Mouse (Mus musculus): Measurements from ENCODE around the gene 1810013L24Rik. TPM values are rescaled to one million over a fixed set of nuclear protein-coding genes. Genes with fewer than 3 reads are reported as not detected.

The 1810013L24Rik gene
- total and polyA plus RNA-seq, 2 experiments from 2014 or later = 15.0 to 39.8 TPM

DNA sequence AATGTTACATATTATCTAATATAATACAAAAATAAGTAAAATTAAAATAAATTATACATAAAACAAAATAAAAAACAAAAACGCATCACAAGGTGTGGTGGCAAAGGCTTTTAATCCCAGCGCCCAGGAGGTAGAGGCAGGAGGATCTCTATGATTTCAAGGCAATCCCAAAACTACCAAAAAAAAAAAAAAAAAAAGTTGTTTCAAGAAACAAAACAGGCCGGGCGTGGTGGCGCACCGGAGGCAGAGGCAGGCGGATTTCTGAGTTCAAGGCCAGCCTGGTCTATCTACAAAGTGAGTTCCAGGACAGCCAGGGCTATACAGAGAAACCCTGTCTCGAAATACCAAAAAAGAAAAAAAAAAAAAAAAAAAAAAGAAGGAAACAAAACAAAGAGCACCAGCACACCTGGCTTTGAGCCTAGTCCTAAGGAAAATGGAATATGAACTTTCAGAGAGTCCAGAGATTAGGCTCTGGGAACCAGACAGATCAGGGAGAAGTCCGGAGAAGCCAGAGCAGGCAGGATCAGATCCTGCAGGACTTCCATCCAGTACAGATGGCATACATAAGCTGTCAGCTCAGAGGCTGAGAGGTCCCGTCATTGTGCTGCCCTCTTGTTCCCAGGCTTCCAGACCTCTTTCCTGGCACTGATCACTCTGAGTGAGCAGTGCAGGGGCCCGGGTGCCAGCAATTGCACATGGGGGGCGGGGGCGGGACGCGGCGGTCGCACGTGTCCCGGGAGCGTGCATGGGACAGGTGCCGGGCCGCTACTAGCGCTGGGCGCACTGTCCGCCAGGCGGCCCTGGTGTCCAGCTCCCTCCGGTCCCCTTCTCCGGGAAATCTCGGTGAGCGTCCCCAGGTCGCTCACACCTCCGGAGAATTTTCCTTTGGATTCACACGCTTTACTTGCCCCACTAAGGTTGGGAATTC, 1.0 kb upstream of the 1810013L24Rik start:
- peak overlapping the region; percentile 57 for H3K9ac ChIP-seq (replicated peaks; ENCODE audit: low read depth, low read length)
- peak overlapping the region; percentile 93 for H3K4me2 ChIP-seq (ENCODE audit: low read depth, low read length)
- no peaks in the 10 kb centered on the region for H3K9me3 ChIP-seq (replicated peaks; ENCODE audit: control insufficient read depth, low read length)
- H3K4me3 ChIP-seq (ENCODE audit: low read depth, low read length) = peak overlapping the region; percentile 96
- peaks cover 15% of the 10 kb centered on the region for H3K4me1 ChIP-seq (ENCODE audit: control insufficient read depth, insufficient read depth)
- H3K27me3 ChIP-seq (ENCODE audit: control insufficient read depth, insufficient read depth, low read length) = no peaks in the 10 kb centered on the region
- TF ChIP-seq CTCF (IDR thresholded peaks at IDR 0.05; ENCODE audit: low read depth) = peak; percentile 28; the same call in 1 of the 2 replicates
- TF ChIP-seq EP300 (IDR thresholded peaks at IDR 0.05; ENCODE audit: low read depth) = peak; percentile 81
- ATAC-seq (ENCODE audit: insufficient read depth, low read depth) (peak; percentile 67), DNase-seq (ENCODE audit: low spot score) (peak; percentile 80)
- 11% methylated on average over 33 of the region's 33 CpGs for WGBS
- peaks cover 9% of the 10 kb centered on the region for H3K36me3 ChIP-seq (replicated peaks; ENCODE audit: control insufficient read depth, insufficient read depth, low read length)
- H3K27ac ChIP-seq (ENCODE audit: low read depth) = peak overlapping the region; percentile 97

DNA sequence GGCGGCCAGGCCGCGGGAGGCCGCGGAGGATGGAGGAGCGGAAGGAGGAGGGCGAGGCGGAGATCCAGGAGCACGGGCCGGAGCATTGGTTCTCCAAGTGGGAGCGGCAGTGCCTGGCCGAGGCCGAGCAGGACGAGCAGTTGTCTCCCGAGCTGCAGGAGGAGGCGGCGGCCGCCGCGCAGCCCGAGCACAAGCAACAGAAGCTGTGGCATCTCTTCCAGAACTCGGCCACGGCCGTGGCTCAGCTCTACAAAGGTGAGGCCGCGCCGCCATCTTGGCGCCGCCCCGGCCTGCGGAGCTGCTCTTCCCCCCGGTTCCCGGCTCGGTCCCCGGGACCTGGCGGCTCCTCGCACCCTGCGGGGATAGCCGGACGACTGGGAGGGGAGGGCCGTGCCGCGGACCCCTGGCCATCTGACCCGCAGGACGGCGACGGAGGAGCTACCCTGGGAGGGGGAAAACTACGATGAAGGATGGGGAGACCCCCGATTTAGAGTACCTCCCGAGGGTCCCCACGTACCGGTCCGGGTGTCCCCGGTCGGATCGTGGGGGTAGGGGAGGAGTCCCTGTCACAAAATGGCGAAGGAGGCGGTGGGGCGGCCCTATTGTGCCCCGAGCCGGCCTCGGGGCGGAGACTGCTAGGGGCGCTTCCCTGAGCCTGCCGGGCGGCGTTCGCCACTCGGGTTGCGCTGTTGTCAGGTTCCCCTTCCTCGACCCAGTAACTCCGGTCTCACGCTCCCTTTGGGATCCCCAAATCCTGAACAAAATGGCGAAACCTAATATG, 721 bp downstream of the 1810013L24Rik start:
- Histone ChIP-seq H3K9ac (replicated peaks; ENCODE audit: low read depth, low read length) (peak overlapping the region; percentile 99), H3K36me3 (replicated peaks; ENCODE audit: control insufficient read depth, insufficient read depth, low read length) (peaks cover 13% of the 10 kb centered on the region), H3K27ac (ENCODE audit: low read depth) (peak overlapping the region; percentile 99), H3K9me3 (replicated peaks; ENCODE audit: control insufficient read depth, low read length) (no peaks in the 10 kb centered on the region), H3K27me3 (ENCODE audit: control insufficient read depth, insufficient read depth, low read length) (no peaks in the 10 kb centered on the region), H3K4me2 (ENCODE audit: low read depth, low read length) (peak overlapping the region; percentile 78), H3K4me1 (ENCODE audit: control insufficient read depth, insufficient read depth) (peaks cover 18% of the 10 kb centered on the region), H3K4me3 (ENCODE audit: low read depth, low read length) (peak overlapping the region; percentile 96)
- whole genome bisulfite sequencing = under 1% methylated on average over 71 of the region's 74 CpGs
- ATAC-seq (ENCODE audit: insufficient read depth, low read depth) (peak; percentile 18; the same call in 1 of the 2 replicates), DNase-seq (ENCODE audit: low spot score) (peak; percentile 50)
- TF ChIP-seq EP300 (IDR thresholded peaks at IDR 0.05; ENCODE audit: low read depth) (peak; percentile 21; the same call in 1 of the 2 replicates), CTCF (IDR thresholded peaks at IDR 0.05; ENCODE audit: low read depth) (no peak)

DNA sequence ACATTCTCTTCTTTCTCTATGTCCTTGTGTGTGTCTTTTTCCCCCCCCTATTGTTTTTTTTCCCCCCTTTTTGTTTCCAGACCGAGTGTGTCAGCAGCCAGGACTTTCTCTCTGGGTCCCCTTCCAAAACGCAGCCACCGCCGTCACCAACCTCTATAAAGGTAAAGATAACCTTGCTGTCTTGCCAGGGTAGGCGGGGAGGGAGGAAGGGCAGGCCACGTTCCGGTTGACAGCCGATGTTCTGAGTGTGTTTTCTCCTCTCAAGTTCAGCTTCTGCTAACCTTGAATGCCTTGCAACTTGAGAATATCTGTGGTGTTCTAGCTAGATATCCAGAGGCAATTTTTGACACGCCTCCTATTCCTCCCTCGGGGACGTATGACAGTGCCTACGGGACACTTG, 1.3 kb downstream of the 1810013L24Rik start:
- H3K4me1 ChIP-seq (ENCODE audit: control insufficient read depth, insufficient read depth) = peaks cover 20% of the 10 kb centered on the region
- H3K27me3 ChIP-seq (ENCODE audit: control insufficient read depth, insufficient read depth, low read length) = no peaks in the 10 kb centered on the region
- H3K4me2 ChIP-seq (ENCODE audit: low read depth, low read length) = peak overlapping the region; percentile 78
- peak; percentile 55 for DNase-seq (ENCODE audit: low spot score)
- H3K4me3 ChIP-seq (ENCODE audit: low read depth, low read length) = peak overlapping the region; percentile 96
- peaks cover 15% of the 10 kb centered on the region for H3K36me3 ChIP-seq (replicated peaks; ENCODE audit: control insufficient read depth, insufficient read depth, low read length)
- TF ChIP-seq CTCF (IDR thresholded peaks at IDR 0.05; ENCODE audit: low read depth) (no peak; the same call in 1 of the 2 replicates), EP300 (IDR thresholded peaks at IDR 0.05; ENCODE audit: low read depth) (peak; percentile 0; the same call in 1 of the 2 replicates)
- 2% methylated on average over 12 of the region's 12 CpGs for WGBS
- no peak for ATAC-seq (ENCODE audit: insufficient read depth, low read depth)
- peak overlapping the region; percentile 99 for H3K9ac ChIP-seq (replicated peaks; ENCODE audit: low read depth, low read length)
- H3K9me3 ChIP-seq (replicated peaks; ENCODE audit: control insufficient read depth, low read length) = no peaks in the 10 kb centered on the region
- H3K27ac ChIP-seq (ENCODE audit: low read depth) = peak overlapping the region; percentile 99

DNA sequence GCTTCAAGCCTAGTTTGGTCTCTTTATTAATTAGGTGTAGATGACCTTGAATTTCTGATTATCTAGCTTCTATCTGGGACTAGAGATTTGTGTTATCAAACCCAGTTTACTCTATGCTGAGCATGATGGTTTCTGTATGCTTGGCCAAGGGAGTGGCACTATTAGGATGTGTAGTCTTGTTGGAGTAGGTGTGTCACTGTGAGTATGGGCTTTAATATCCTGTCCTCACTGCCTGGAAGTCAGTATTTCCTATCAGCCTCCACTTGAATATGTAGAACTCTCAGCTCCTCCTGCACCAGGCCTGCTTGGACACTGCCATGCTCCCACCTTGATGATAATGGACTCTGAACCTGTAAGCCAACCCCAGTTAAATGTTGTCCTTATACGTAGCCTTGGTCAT, 7.0 kb downstream of the 1810013L24Rik start:
- DNase-seq (ENCODE audit: low spot score) = no peak
- WGBS = 94% methylated on average over 1 of the region's 1 CpGs
- H3K4me2 ChIP-seq (ENCODE audit: low read depth, low read length) = no peak overlapping the region
- H3K27me3 ChIP-seq (ENCODE audit: control insufficient read depth, insufficient read depth, low read length) = no peaks in the 10 kb centered on the region
- H3K9ac ChIP-seq (replicated peaks; ENCODE audit: low read depth, low read length) = no peak overlapping the region
- no peak overlapping the region for H3K4me3 ChIP-seq (ENCODE audit: low read depth, low read length)
- ATAC-seq (ENCODE audit: insufficient read depth, low read depth) = no peak
- H3K27ac ChIP-seq (ENCODE audit: low read depth) = no peak overlapping the region
- TF ChIP-seq EP300 (IDR thresholded peaks at IDR 0.05; ENCODE audit: low read depth) (no peak), CTCF (IDR thresholded peaks at IDR 0.05; ENCODE audit: low read depth) (no peak)
- peaks cover 26% of the 10 kb centered on the region for H3K4me1 ChIP-seq (ENCODE audit: control insufficient read depth, insufficient read depth)
- H3K9me3 ChIP-seq (replicated peaks; ENCODE audit: control insufficient read depth, low read length) = no peaks in the 10 kb centered on the region
- H3K36me3 ChIP-seq (replicated peaks; ENCODE audit: control insufficient read depth, insufficient read depth, low read length) = peaks cover 50% of the 10 kb centered on the region

DNA sequence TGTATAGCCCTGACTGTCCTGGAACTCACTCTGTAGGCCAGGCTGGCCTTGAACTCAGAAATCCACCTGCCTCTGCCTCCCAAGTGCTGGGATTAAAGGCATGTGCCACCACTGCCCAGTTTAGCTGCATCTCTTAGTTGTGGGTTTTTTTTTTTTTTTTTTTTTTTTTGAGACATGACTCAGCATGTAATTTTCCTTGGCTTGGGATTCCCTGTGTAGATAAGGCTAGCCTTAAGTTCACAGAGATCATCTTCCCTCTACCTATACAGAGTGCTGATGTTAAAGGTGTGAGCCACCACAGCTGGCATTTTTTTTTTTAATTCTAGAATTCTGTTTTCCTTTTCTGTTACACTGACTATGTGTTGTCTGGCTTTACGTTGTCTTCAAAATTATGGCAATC, 7.7 kb downstream of the 1810013L24Rik start:
- H3K27me3 ChIP-seq (ENCODE audit: control insufficient read depth, insufficient read depth, low read length) = no peaks in the 10 kb centered on the region
- H3K27ac ChIP-seq (ENCODE audit: low read depth) = no peak overlapping the region
- ATAC-seq (ENCODE audit: insufficient read depth, low read depth) = no peak
- no peak for DNase-seq (ENCODE audit: low spot score)
- no peak overlapping the region for H3K4me2 ChIP-seq (ENCODE audit: low read depth, low read length)
- no peaks in the 10 kb centered on the region for H3K9me3 ChIP-seq (replicated peaks; ENCODE audit: control insufficient read depth, low read length)
- peaks cover 51% of the 10 kb centered on the region for H3K36me3 ChIP-seq (replicated peaks; ENCODE audit: control insufficient read depth, insufficient read depth, low read length)
- H3K4me1 ChIP-seq (ENCODE audit: control insufficient read depth, insufficient read depth) = peaks cover 22% of the 10 kb centered on the region
- H3K4me3 ChIP-seq (ENCODE audit: low read depth, low read length) = no peak overlapping the region
- 85% methylated on average over 1 of the region's 1 CpGs for WGBS
- TF ChIP-seq EP300 (IDR thresholded peaks at IDR 0.05; ENCODE audit: low read depth) (no peak), CTCF (IDR thresholded peaks at IDR 0.05; ENCODE audit: low read depth) (no peak)
- no peak overlapping the region for H3K9ac ChIP-seq (replicated peaks; ENCODE audit: low read depth, low read length)
